Mouse (Mus musculus) stomach, embryonic 15.5 days (tissue): ENCODE data around the gene Zfp512b. TPM values are rescaled to one million over a fixed set of nuclear protein-coding genes. Genes with fewer than 3 reads are reported as not detected.

Experiments
- ATAC-seq: fragments of 200-750 bp; cut with Nextera tagmentation; 2 replicates; pipeline ENCODE4 v1.8.0; 2017; ENCODE audit warnings: low read depth, moderate number of reproducible peaks, moderate TSS enrichment; ENCODE audit not compliant: insufficient read depth, low FRiP score
- H3K27ac ChIP-seq: fragments of 300-500 bp; sonication (generic); 2 replicates; pipeline ENCODE4 v1.5.1; 2015; ENCODE audit warnings: mild to moderate bottlenecking, inconsistent platforms
- H3K27me3 ChIP-seq: fragments of 300-500 bp; sonication (generic); replicated peaks from 2 replicates; pipeline ENCODE4 v1.6.1; 2015; ENCODE audit warnings: inconsistent platforms
- H3K36me3 ChIP-seq: fragments of 300-500 bp; sonication (generic); 2 replicates; pipeline ENCODE4 v1.6.1; 2015; ENCODE audit warnings: inconsistent platforms
- H3K4me1 ChIP-seq: fragments of 300-500 bp; sonication (generic); 2 replicates; pipeline ENCODE4 v1.6.1; 2015; ENCODE audit warnings: inconsistent platforms
- H3K4me2 ChIP-seq: fragments of 300-500 bp; sonication (generic); 2 replicates; pipeline ENCODE4 v1.6.1; 2015; ENCODE audit warnings: mild to moderate bottlenecking, inconsistent platforms
- H3K4me3 ChIP-seq: fragments of 300-500 bp; sonication (generic); replicated peaks from 2 replicates; pipeline ENCODE4 v1.5.1; 2015; ENCODE audit warnings: inconsistent platforms
- H3K9ac ChIP-seq: fragments of 300-500 bp; sonication (generic); 2 replicates; pipeline ENCODE4 v1.6.1; 2015; ENCODE audit warnings: inconsistent platforms
- H3K9me3 ChIP-seq: fragments of 300-500 bp; sonication (generic); 2 replicates; pipeline ENCODE4 v1.6.1; 2016; ENCODE audit warnings: inconsistent platforms
- WGBS: fragments of 180-500 bp; shearing (Covaris S2); methylation state at CpG from one replicate; pipeline ENCODE4 v1.1.7; 2015; 5-methylcytosine and 5-hydroxymethylcytosine counted together
- polyA plus RNA-seq: library from polyadenylated mRNA; unstranded; fragments of >200 nt; fragmentation: Nextera tagmentation; extraction: Ambion mirVana; gene quantifications from 2 replicates; pipeline ENCODE4 v1.2.1, GENCODE M21; 2015

The Zfp512b gene
- 48.5 and 50.8 TPM in 2 replicates for polyA plus RNA-seq

GRCm38 (mm10) chr2:181592231-181593041 is at the start of gene Zfp512b:
TSS of gene Zfp512b (minus strand) at chr2:181592803.
- under 1% methylated on average over 75 of the region's 97 CpGs for WGBS
- Histone ChIP-seq H3K36me3 (peaks cover 29% of the 10 kb centered on the region), H3K4me2 (peak within 1 kb of the TSS; percentile 76), H3K27me3 (no peaks in the 10 kb centered on the region), H3K4me1 (peaks cover 31% of the 10 kb centered on the region), H3K9ac (peak within 1 kb of the TSS; percentile 93), H3K9me3 (no peaks in the 10 kb centered on the region), H3K27ac (peak within 1 kb of the TSS; percentile 91), H3K4me3 (peak within 1 kb of the TSS; percentile 99)
- ATAC-seq, result peak; percentile 75

GRCm38 (mm10) chr2:181635865-181636264 is 43.3 kb upstream of the Zfp512b start:
- peaks cover 53% of the 10 kb centered on the region for H3K36me3 ChIP-seq
- ATAC-seq, result no peak
- H3K4me1 ChIP-seq, result no peaks in the 10 kb centered on the region
- H3K27me3 ChIP-seq, result no peaks in the 10 kb centered on the region
- no peaks in the 10 kb centered on the region for H3K9me3 ChIP-seq
- no peak overlapping the region for H3K27ac ChIP-seq
- 85% methylated on average over 3 of the region's 3 CpGs for WGBS
- no peak overlapping the region for H3K4me3 ChIP-seq
- no peak overlapping the region for H3K4me2 ChIP-seq
- no peak overlapping the region for H3K9ac ChIP-seq

DNA sequence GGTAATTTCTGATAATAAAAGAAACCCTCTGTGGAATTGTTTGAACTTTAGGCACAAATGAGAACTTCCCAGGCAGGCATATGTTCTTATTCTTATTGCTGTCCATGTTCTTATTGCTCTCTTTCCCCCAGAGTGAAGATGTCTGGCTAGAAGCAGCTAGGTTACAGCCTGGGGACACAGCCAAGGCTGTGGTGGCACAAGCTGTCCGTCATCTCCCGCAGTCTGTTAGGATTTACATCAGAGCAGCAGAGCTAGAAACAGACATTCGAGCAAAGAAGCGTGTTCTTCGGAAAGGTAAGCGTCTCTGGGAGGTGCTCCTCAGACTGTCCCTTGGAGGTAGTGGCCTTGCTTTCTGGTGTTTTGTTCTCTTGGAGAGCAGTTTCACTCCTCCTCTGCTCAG is 40.0 kb upstream of the Zfp512b start:
- Histone ChIP-seq H3K9ac (no peak overlapping the region), H3K4me1 (no peaks in the 10 kb centered on the region), H3K36me3 (peaks cover 46% of the 10 kb centered on the region), H3K27me3 (no peaks in the 10 kb centered on the region), H3K27ac (no peak overlapping the region), H3K9me3 (no peaks in the 10 kb centered on the region), H3K4me2 (no peak overlapping the region), H3K4me3 (no peak overlapping the region)
- 97% methylated on average over 6 of the region's 6 CpGs for WGBS
- ATAC-seq, result no peak

- H3K4me3 ChIP-seq, result no peak overlapping the region
- H3K27me3 ChIP-seq, result no peaks in the 10 kb centered on the region
- no peaks in the 10 kb centered on the region for H3K9me3 ChIP-seq
- no peak overlapping the region for H3K9ac ChIP-seq
- peaks cover 20% of the 10 kb centered on the region for H3K36me3 ChIP-seq
- no peaks in the 10 kb centered on the region for H3K4me1 ChIP-seq
- no peak overlapping the region for H3K27ac ChIP-seq
- H3K4me2 ChIP-seq, result no peak overlapping the region
- no peak for ATAC-seq
Observed at GRCm38 (mm10) chr2:181628471-181628870, 35.9 kb upstream of the Zfp512b start.

GRCm38 (mm10) chr2:181623401-181623800 is 30.8 kb upstream of the Zfp512b start:
- no peak overlapping the region for H3K4me2 ChIP-seq
- H3K9me3 ChIP-seq, result no peaks in the 10 kb centered on the region
- no peak overlapping the region for H3K9ac ChIP-seq
- no peaks in the 10 kb centered on the region for H3K4me1 ChIP-seq
- no peak for ATAC-seq
- H3K27me3 ChIP-seq, result no peaks in the 10 kb centered on the region
- H3K4me3 ChIP-seq, result no peak overlapping the region
- H3K27ac ChIP-seq, result no peak overlapping the region
- peaks cover 17% of the 10 kb centered on the region for H3K36me3 ChIP-seq

DNA sequence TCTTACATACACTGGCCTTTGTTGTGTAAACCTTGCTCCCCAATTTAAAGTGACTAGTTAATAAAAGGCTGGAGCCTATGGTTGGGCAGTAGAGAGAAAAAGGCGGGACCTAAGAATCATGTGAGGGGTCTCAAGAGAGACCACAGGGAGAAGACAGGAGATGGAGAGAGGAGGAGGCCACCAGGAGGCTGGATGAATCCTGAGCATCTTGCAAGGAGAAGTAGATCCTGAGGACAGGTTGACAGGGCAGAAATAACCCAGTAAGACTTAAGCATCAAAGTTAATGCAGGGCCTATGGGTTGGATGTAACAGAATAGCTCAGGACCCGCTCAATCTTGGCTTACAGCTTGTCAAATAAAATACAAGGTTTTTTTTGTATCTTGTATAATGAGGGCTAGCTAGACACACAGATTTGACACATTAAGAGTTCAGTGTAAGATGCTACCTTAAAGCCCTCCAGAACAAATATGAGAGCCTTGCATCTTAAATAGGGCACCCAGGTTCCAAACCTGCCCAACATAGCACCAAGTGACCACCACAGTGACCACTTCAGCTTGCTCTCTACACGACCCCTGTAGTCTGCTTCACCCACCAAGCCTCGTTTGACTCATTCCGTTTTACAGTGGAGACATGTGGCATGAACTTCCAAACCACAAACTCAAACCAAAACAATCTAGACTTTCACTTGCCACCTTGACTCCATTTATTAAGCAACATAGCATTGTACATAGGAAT is 26.3 kb upstream of the Zfp512b start:
- H3K27me3 ChIP-seq, result no peaks in the 10 kb centered on the region
- H3K27ac ChIP-seq, result no peak overlapping the region
- H3K36me3 ChIP-seq, result peaks cover 17% of the 10 kb centered on the region
- no peak overlapping the region for H3K4me3 ChIP-seq
- no peaks in the 10 kb centered on the region for H3K4me1 ChIP-seq
- H3K4me2 ChIP-seq, result no peak overlapping the region
- no peak overlapping the region for H3K9ac ChIP-seq
- ATAC-seq, result no peak
- no peaks in the 10 kb centered on the region for H3K9me3 ChIP-seq
- 89% methylated on average over 5 of the region's 5 CpGs for WGBS

DNA sequence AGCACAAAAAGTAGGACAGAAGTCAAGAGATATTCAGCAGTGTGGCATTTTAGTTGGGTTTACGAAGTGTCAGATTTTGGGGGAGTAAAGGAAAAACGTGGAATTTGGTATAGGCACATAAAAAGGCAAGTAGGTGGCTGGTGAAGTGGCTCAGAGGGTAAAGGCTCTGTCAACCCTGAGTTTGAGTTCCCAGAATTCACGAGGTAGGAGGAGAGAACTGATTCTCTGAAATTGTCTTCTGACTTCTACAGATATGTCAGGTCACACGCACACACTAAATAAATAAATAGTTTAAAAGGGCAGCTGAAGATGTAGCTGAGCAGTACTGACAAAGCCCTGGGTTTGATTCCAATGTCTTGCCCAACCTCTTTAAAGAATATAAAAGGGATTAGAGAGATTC is 9.8 kb upstream of the Zfp512b start:
- 69% methylated on average over 4 of the region's 4 CpGs for WGBS
- Histone ChIP-seq H3K9me3 (no peaks in the 10 kb centered on the region), H3K27me3 (0 out of 2 replicates have a peak, but pooled peaks cover 6% of the 10 kb centered on the region), H3K4me1 (peaks cover 23% of the 10 kb centered on the region; the same call in 1 of the 2 replicates), H3K9ac (no peak overlapping the region), H3K4me3 (no peak overlapping the region; the same call in 1 of the 2 replicates), H3K4me2 (peak overlapping the region; percentile 70; the same call in 1 of the 2 replicates), H3K27ac (no peak overlapping the region), H3K36me3 (no peaks in the 10 kb centered on the region)
- no peak for ATAC-seq

- 0 out of 2 replicates have a peak, but pooled peaks cover 6% of the 10 kb centered on the region for H3K27me3 ChIP-seq
- H3K4me1 ChIP-seq, result peaks cover 28% of the 10 kb centered on the region; the same call in 1 of the 2 replicates
- 26% methylated on average over 10 of the region's 10 CpGs for WGBS
- peak overlapping the region; percentile 70 for H3K4me2 ChIP-seq
- H3K36me3 ChIP-seq, result no peaks in the 10 kb centered on the region
- ATAC-seq, result no peak
- no peaks in the 10 kb centered on the region for H3K9me3 ChIP-seq
- no peak overlapping the region; the same call in 1 of the 2 replicates for H3K27ac ChIP-seq
- H3K9ac ChIP-seq, result peak overlapping the region; percentile 89
- H3K4me3 ChIP-seq, result peak overlapping the region; percentile 94
Observed at GRCm38 (mm10) chr2:181601751-181602145, 9.1 kb upstream of the Zfp512b start.

DNA sequence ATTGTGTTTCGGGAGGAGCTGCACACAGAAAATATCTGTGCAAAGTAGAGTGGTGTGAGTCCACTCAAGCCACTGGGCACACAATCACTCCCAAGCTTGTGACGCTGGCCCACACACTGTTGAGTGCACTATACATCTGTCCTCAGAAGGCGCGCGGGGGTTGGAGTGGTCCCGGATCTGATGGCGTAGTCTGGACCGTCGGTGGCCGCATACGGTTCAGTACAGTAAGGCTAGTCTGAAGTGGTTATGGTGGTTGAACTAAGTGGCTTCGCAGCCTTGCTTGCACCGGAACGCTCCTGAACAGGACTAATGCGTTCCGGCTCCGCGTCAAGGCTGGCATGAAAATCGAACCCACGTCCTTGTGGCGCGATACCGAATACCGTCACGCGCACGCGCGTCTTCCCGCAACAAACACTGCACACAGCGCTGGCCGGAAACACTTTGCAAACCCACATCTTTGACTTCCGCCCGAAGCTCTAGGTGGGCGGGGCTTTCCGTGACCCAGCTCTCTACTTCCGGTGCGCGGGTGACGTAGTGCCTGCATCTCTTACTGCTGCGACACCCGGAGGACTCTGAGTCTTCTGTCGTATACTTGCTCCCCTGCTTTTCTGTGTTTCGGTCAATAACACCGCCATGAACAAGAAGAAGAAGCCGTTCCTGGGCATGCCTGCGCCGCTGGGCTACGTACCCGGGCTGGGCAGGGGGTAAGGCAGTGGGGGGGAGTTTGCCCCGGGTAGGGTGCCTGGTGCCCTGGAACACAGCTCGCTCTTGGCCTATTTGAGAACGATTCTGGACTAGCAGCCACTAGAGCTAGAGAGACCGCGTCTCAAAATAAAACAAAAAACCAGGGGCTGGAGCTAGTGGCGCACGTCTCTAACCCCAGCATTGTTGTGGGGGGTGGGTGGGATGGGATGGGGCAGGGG is 8.5 kb upstream of the Zfp512b start:
- Histone ChIP-seq H3K27me3 (0 out of 2 replicates have a peak, but pooled peaks cover 6% of the 10 kb centered on the region), H3K9me3 (no peaks in the 10 kb centered on the region), H3K27ac (peak overlapping the region; percentile 80), H3K36me3 (no peaks in the 10 kb centered on the region), H3K4me1 (peaks cover 33% of the 10 kb centered on the region), H3K4me3 (peak overlapping the region; percentile 94), H3K4me2 (peak overlapping the region; percentile 70), H3K9ac (peak overlapping the region; percentile 89)
- WGBS, result 1% methylated on average over 57 of the region's 57 CpGs
- ATAC-seq, result peak; percentile 91

DNA sequence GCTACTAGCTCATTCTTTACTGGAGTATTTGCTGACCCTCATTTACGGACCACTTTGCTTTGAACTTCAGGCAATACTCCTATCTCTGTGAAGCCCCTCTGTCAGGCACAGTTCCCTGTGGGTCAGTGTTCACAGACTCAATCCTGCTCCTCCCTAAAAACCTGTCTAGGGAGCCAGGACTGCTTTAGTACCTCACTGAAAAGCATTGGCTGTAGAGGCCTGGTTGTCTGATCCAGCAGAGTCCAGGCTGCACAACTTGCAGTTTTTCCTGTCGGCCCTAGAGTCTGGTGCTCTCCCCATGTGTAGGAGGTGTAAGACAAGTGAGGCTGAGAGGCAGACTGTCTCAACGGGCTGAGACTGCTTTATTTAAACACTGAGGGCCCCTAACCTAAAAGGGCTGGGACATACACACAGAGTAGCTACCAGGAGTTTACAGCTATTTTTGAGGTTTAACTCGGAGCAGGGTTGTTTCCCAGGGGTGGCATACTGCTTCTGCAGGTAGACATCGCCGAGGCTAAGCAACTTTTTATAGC is 7.7 kb upstream of the Zfp512b start:
- Histone ChIP-seq H3K9ac (peak overlapping the region; percentile 27; the same call in 1 of the 2 replicates), H3K27me3 (0 out of 2 replicates have a peak, but pooled peaks cover 6% of the 10 kb centered on the region), H3K27ac (peak overlapping the region; percentile 62; the same call in 1 of the 2 replicates), H3K9me3 (no peaks in the 10 kb centered on the region), H3K4me1 (peaks cover 35% of the 10 kb centered on the region), H3K36me3 (no peaks in the 10 kb centered on the region), H3K4me3 (peak overlapping the region; percentile 94), H3K4me2 (peak overlapping the region; percentile 70)
- no peak for ATAC-seq
- 61% methylated on average over 6 of the region's 6 CpGs for WGBS
